In the genomic region with DNA sequence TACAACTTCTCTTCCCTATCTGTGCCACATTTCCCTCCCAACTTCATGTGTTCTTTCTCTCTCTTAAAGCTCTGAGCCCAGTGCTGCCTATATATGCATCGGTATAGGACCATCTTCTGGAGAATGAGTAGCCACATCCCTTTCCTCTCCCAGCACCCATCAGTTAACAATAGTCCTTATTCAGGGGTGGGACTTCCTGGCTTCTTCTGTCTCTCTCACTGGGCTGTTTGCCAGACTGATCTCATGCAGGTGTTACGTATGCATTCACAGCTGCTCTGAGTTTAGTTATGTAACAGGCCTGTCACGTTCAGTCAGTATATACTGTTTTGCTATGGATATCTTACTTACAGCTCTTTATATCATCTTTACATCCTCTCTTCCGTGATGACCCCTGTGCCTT, we compare ENCODE assay signal across 11 mouse cellular contexts. TPM values are rescaled to one million over a fixed set of nuclear protein-coding genes. Genes with fewer than 3 reads are reported as not detected.
DNase-seq lines count a peak whose midpoint lies in the region; ATAC-seq and TF ChIP-seq lines count a peak whose summit lies in the region.
"Had no signal": no experiment of that assay in that cellular context is flagged by ENCODE, and none has a peak within 500 bp of the region (broad histone marks: within the 10 kb centered on the region; RNA-seq: fewer than 3 reads in every experiment).

No protein-coding gene starts in this region.

- H3K36me3 ChIP-seq in kidney, embryonic 16.5 days (ENCODE audit: insufficient read depth, low read length): peaks cover 3% of the 10 kb centered on the region; the same call in 1 of the 2 replicates
- no peaks in the 10 kb centered on the region for H3K36me3 ChIP-seq in kidney, adult 2 months (ENCODE audit: control insufficient read depth, insufficient read depth, low read length)

- no peak for TF ChIP-seq CTCF in kidney, adult 2 months (conservative IDR thresholded peaks at IDR 0.05; ENCODE audit: insufficient read depth, insufficient read length, low read depth, low read length)

- no peaks in the 10 kb centered on the region for H3K27me3 ChIP-seq in kidney, embryonic 16.5 days (ENCODE audit: insufficient read depth, low read length)
- no peaks in the 10 kb centered on the region for H3K27me3 ChIP-seq in kidney, adult 2 months (replicated peaks; ENCODE audit: control insufficient read depth, insufficient read depth, low read length)
- H3K27me3 ChIP-seq: liver, embryonic 13.5 days; Patski had no signal

- no peaks in the 10 kb centered on the region for H3K9me3 ChIP-seq in kidney, embryonic 16.5 days (ENCODE audit: low read length)
- H3K9me3 ChIP-seq: liver, embryonic 13.5 days had no signal

- H3K4me2 ChIP-seq in kidney, embryonic 16.5 days (replicated peaks; ENCODE audit: low read depth, low read length): no peak overlapping the region
- H3K4me2 ChIP-seq: liver, embryonic 13.5 days had no signal

- no peak overlapping the region for H3K9ac ChIP-seq in kidney, embryonic 16.5 days (replicated peaks; ENCODE audit: low read length)
- H3K9ac ChIP-seq: liver, embryonic 13.5 days had no signal

- no peaks in the 10 kb centered on the region for H3K4me1 ChIP-seq in kidney, embryonic 16.5 days (ENCODE audit: insufficient read depth, low read length)
- H3K4me1 ChIP-seq in kidney, adult 2 months (ENCODE audit: control insufficient read depth, insufficient read depth, low read length): no peaks in the 10 kb centered on the region

- ATAC-seq in kidney, embryonic 16.5 days (ENCODE audit: low FRiP score, low TSS enrichment): peak; percentile 51; the same call in 1 of the 2 replicates
- ATAC-seq in megakaryocyte, adult 5-6 weeks (ENCODE audit: poor library complexity, severe bottlenecking): no peak
- ATAC-seq in activated CD4-positive, CD25-positive, alpha-beta regulatory T cell, adult 4 months: no peak
- ATAC-seq: intestine, postnatal 0 days; Patski had no signal

- whole genome bisulfite sequencing in kidney, embryonic 16.5 days: 72% methylated on average over 4 of the region's 4 CpGs
- 65% methylated on average over 4 of the region's 4 CpGs for WGBS in kidney, adult 2 months

- H3K4me3 ChIP-seq in kidney, embryonic 16.5 days (ENCODE audit: low read length): no peak overlapping the region
- H3K4me3 ChIP-seq in kidney, adult 2 months (ENCODE audit: insufficient read depth, low read depth, low read length): no peak overlapping the region
- H3K4me3 ChIP-seq: liver, embryonic 13.5 days had no signal

- no peak overlapping the region for H3K27ac ChIP-seq in kidney, embryonic 16.5 days (ENCODE audit: low read length)
- H3K27ac ChIP-seq in kidney, adult 2 months (ENCODE audit: insufficient read depth, low read depth, low read length): no peak overlapping the region
- H3K27ac ChIP-seq: liver, embryonic 13.5 days had no signal

- TF ChIP-seq POLR2A in kidney, adult 2 months (IDR thresholded peaks at IDR 0.05; ENCODE audit: low read depth, low read length): no peak

- DNase-seq in kidney, adult 2 months: no peak
- DNase-seq in A20 (ENCODE audit: low read depth, low spot score) (peak; percentile 16), MN1 (ENCODE audit: low spot score) (peak; percentile 17)
- peak; percentile 5 for DNase-seq in lung, postnatal 10 days
- DNase-seq in thymus, postnatal 10 days (ENCODE audit: low spot score in 2 of 2): no peak
- DNase-seq: liver, embryonic 13.5 days had no signal

RNA-seq across cellular contexts. Expression of a gene that starts 35.5 kb away (rescaled TPM):
- polyA plus RNA-seq in kidney, embryonic 16.5 days (2015; fragmentation: Nextera tagmentation; extraction: Ambion mirVana): 67.0 and 85.6 TPM in 2 replicates
- 25.4 and 26.5 TPM in 2 replicates for polyA plus RNA-seq in kidney, adult 2 months (2012; rRNA removed)
- 77.1 and 85.8 TPM in 2 replicates for total RNA-seq in megakaryocyte, adult 5-6 weeks (2015)
- 55.3 and 58.3 TPM in 2 replicates for total RNA-seq in megakaryocyte, adult 5-6 weeks (2017)
- polyA plus RNA-seq in activated CD4-positive, CD25-positive, alpha-beta regulatory T cell, adult 4 months (2017; shearing (Covaris generic)): 10 to 100 TPM; 32.2 to 45.3 TPM

Comparison
In these comparisons a context has a peak if more than half of its experiments do, and no peak if none do; other contexts are left out.
1. DNase-seq: peak in A20 (single experiment), MN1 (single experiment) and lung, postnatal 10 days (single experiment); none in kidney, adult 2 months (single experiment) and thymus, postnatal 10 days (0 of 2).